Mouse (Mus musculus) lung, postnatal 25 days (tissue): ENCODE results near the gene Rpl38.
A peak's percentile ranks its signal among the peaks of the same experiment; 100 is the strongest.
"Not testable (repeated sequence)": the region's sequence is repeated elsewhere in the genome, so short reads cannot be mapped to it uniquely, and the experiment has no call there.

Experiments used
- DNase-seq: peaks from one replicate; pipeline ENCODE4 v3.0.0; 2022; ENCODE audit warnings: low spot score

The Rpl38 gene

GRCm38 (mm10) chr11:114656994-114657644 is 11.2 kb upstream of the Rpl38 start:
- no peak for DNase-seq

GRCm38 (mm10) chr11:114657737-114658136 is 10.6 kb upstream of the Rpl38 start:
- peak; percentile 69 for DNase-seq

GRCm38 (mm10) chr11:114662161-114662560 is 6.2 kb upstream of the Rpl38 start:
- no peak for DNase-seq

- peak; percentile 55 for DNase-seq
Observed at GRCm38 (mm10) chr11:114662746-114663362, 5.5 kb upstream of the Rpl38 start.

- no peak for DNase-seq
Observed at GRCm38 (mm10) chr11:114664164-114664563, 4.2 kb upstream of the Rpl38 start.

- no peak for DNase-seq
Observed at GRCm38 (mm10) chr11:114665463-114665862, 2.9 kb upstream of the Rpl38 start.

GRCm38 (mm10) chr11:114666786-114667185 is 1.5 kb upstream of the Rpl38 start:
- DNase-seq, result no peak

GRCm38 (mm10) chr11:114667236-114667931 is 940 bp upstream of the Rpl38 start:
- no peak for DNase-seq

GRCm38 (mm10) chr11:114667932-114668285 is 415 bp upstream of the Rpl38 start:
- DNase-seq, result peak; percentile 37

GRCm38 (mm10) chr11:114668741-114669623 is 658 bp downstream of the Rpl38 start:
- DNase-seq, result peak; percentile 66

GRCm38 (mm10) chr11:114669651-114670168 is 1.4 kb downstream of the Rpl38 start:
- DNase-seq, result no peak

- DNase-seq, result no peak
Observed at GRCm38 (mm10) chr11:114671147-114671546, 2.8 kb downstream of the Rpl38 start.

- DNase-seq, result no peak
Observed at GRCm38 (mm10) chr11:114672794-114673718, 4.7 kb downstream of the Rpl38 start.

GRCm38 (mm10) chr11:114673719-114674050 is 5.4 kb downstream of the Rpl38 start:
- no peak for DNase-seq

GRCm38 (mm10) chr11:114674180-114674579 is 5.9 kb downstream of the Rpl38 start:
- DNase-seq, result no peak

GRCm38 (mm10) chr11:114674796-114675195 is 6.5 kb downstream of the Rpl38 start:
- DNase-seq, result not testable (repeated sequence)

GRCm38 (mm10) chr11:114675341-114675825 is 7.1 kb downstream of the Rpl38 start, which contains the start of gene Ttyh2:
Ttyh2 (plus strand) TSS chr11:114675431.
- peak; percentile 84 for DNase-seq

GRCm38 (mm10) chr11:114675826-114676401 is 7.6 kb downstream of the Rpl38 start:
- peak; percentile 36 for DNase-seq

GRCm38 (mm10) chr11:114676431-114676830 is 8.1 kb downstream of the Rpl38 start:
- DNase-seq, result peak; percentile 30

GRCm38 (mm10) chr11:114676896-114677530 is 8.7 kb downstream of the Rpl38 start:
- DNase-seq, result no peak
